Mouse (Mus musculus) bone marrow, adult 2 months (tissue): Measurements from ENCODE around the gene Trmt10a. TPM values are rescaled to one million over a fixed set of nuclear protein-coding genes. Genes with fewer than 3 reads are reported as not detected.

ENCODE experiments used
- H3K27ac ChIP-seq: fragments of 200-500 bp; 2 replicates; pipeline ENCODE4 v1.5.1; 2012; ENCODE audit warnings: low read depth, mild to moderate bottlenecking, control low read depth, inconsistent platforms, low read length; ENCODE audit not compliant: control insufficient read depth, poor library complexity, insufficient read depth
- H3K4me1 ChIP-seq: fragments of 200-500 bp; 2 replicates; pipeline ENCODE4 v1.6.1; 2011; ENCODE audit warnings: low read length; ENCODE audit not compliant: control insufficient read depth, insufficient read depth
- H3K4me3 ChIP-seq: fragments of 200-500 bp; replicated peaks from 2 replicates; pipeline ENCODE3; 2011; ENCODE audit warnings: mild to moderate bottlenecking, low read depth, low read length, control low read depth; ENCODE audit not compliant: control insufficient read depth
- CTCF ChIP-seq: fragments of 200-500 bp; IDR thresholded peaks from 2 replicates; pipeline ENCODE4 v1.5.1; 2011; ENCODE audit warnings: low read length, control low read depth; ENCODE audit not compliant: control insufficient read depth, insufficient read depth
- POLR2A ChIP-seq: fragments of 200-500 bp; IDR thresholded peaks from 2 replicates; pipeline ENCODE4 v1.6.1; 2011; ENCODE audit warnings: low read depth, mild to moderate bottlenecking, control low read depth, low read length, borderline replicate concordance; ENCODE audit not compliant: control insufficient read depth
- WGBS: fragments of 180-500 bp; shearing (Covaris S2); methylation state at CpG from one replicate; pipeline ENCODE4 v1.1.7; 2018; 5-methylcytosine and 5-hydroxymethylcytosine counted together
- polyA plus RNA-seq: library from polyadenylated mRNA; stranded (reverse); fragments of >200 nt; gene quantifications from 2 replicates; pipeline ENCODE4 v1.2.4, GENCODE M21; 2011; ENCODE audit warnings: low replicate concordance; ENCODE audit not compliant: missing spikeins, insufficient read depth, insufficient read length

Gene Trmt10a
- polyA plus RNA-seq, 1 experiment: 4.3 TPM

GRCm38 (mm10) chr3:138197973-138198721 is 54.9 kb downstream of the Trmt10a start:
- Histone ChIP-seq H3K4me1 (no peaks in the 10 kb centered on the region), H3K27ac (no peak overlapping the region), H3K4me3 (no peak overlapping the region)
- peak; percentile 70 for TF ChIP-seq CTCF
- no peak for TF ChIP-seq POLR2A
- WGBS: 23% methylated on average over 20 of the region's 20 CpGs

DNA sequence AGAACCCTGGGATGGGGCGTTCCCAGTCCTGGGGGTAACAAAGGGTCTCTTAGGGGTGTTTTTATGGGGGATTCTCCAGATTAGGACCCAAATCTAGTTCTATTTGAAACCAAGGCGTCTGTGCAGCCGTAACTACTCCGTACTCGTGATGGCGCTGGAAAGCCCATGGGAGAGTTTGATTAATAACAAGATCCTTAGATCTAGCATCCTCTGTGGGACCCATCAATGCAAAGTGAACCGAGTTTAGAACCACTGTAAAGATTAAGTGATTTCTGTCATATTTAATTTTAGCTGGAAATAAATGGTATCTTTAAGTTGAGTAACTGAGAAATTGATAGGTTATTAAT is 55.4 kb downstream of the Trmt10a start:
- WGBS: 78% methylated on average over 7 of the region's 7 CpGs
- no peaks in the 10 kb centered on the region for H3K4me1 ChIP-seq
- no peak overlapping the region for H3K27ac ChIP-seq
- no peak overlapping the region for H3K4me3 ChIP-seq
- TF ChIP-seq CTCF (no peak), POLR2A (no peak)

- H3K4me1 ChIP-seq: no peaks in the 10 kb centered on the region
- no peak for TF ChIP-seq CTCF
- no peak overlapping the region for H3K27ac ChIP-seq
- H3K4me3 ChIP-seq: no peak overlapping the region
- 82% methylated on average over 3 of the region's 3 CpGs for WGBS
Measured at GRCm38 (mm10) chr3:138208821-138209220, 65.6 kb downstream of the Trmt10a start.

Other genes with a start within 250 kb of the Trmt10a start
- 41.6 and 45.1 TPM in 2 replicates for gene Lamtor3, start 224.9 kb upstream of the Trmt10a start, polyA plus RNA-seq
- gene Dapp1, start 161.9 kb upstream of the Trmt10a start, polyA plus RNA-seq: 29.3 and 64.2 TPM in 2 replicates
- gene 1110002E22Rik, start 78.4 kb upstream of the Trmt10a start, polyA plus RNA-seq: not detected in 2 replicates
- gene Gm5105, start 76.1 kb upstream of the Trmt10a start, polyA plus RNA-seq: not detected in 2 replicates
- gene Mttp, start 1.5 kb downstream of the Trmt10a start, polyA plus RNA-seq: 0.82 and 0.97 TPM in 2 replicates
- not detected in 2 replicates for gene 4930579F01Rik, start 50.4 kb downstream of the Trmt10a start, polyA plus RNA-seq
- gene Adh7, start 74.3 kb downstream of the Trmt10a start, polyA plus RNA-seq: not detected in 2 replicates
- gene Adh1, start 117.5 kb downstream of the Trmt10a start, polyA plus RNA-seq: 8.2 and 21.2 TPM in 2 replicates
- gene Adh6a, start 169.8 kb downstream of the Trmt10a start, polyA plus RNA-seq: not detected in 2 replicates
- gene Adh6b, start 198.3 kb downstream of the Trmt10a start, polyA plus RNA-seq: 1.9 and 4.1 TPM in 2 replicates